Mouse (Mus musculus) lung, postnatal 4 days (tissue): ENCODE measurements at regions not wholly inside any gene's neighbourhood (a gene's known extent, or its start where the extent isn't known, plus 50 kb on each side); places are given as distances from the start of the nearest gene placed in this dataset.

Source experiments
- DNase-seq, 2 experiments: peaks; one replicate each; pipeline ENCODE4 v3.0.0; 2021

- peak; percentile 29 to 59 for DNase-seq
Measured at GRCm38 (mm10) chr13:60364778-60365672, 187.9 kb upstream of the Gas1 start.

- no peak for DNase-seq
Measured at GRCm38 (mm10) chr13:60369216-60369615, 192.1 kb upstream of the Gas1 start.

GRCm38 (mm10) chr13:60371656-60372055 is 194.5 kb upstream of the Gas1 start:
- DNase-seq = no peak

GRCm38 (mm10) chr13:60376705-60377104 is 199.5 kb upstream of the Gas1 start:
- no peak for DNase-seq

GRCm38 (mm10) chr13:60382855-60383254 is 205.7 kb upstream of the Gas1 start:
- no peak for DNase-seq

- DNase-seq = no peak
Measured at GRCm38 (mm10) chr13:60398836-60399235, 202.9 kb upstream of the Dapk1 start.

- DNase-seq = no peak
Measured at GRCm38 (mm10) chr13:60400764-60401487, 200.8 kb upstream of the Dapk1 start.

GRCm38 (mm10) chr13:60403471-60403870 is 198.3 kb upstream of the Dapk1 start:
- no peak for DNase-seq

- DNase-seq = no peak
Measured at GRCm38 (mm10) chr13:60407344-60407743, 194.4 kb upstream of the Dapk1 start.

GRCm38 (mm10) chr13:60409706-60410502 is 191.8 kb upstream of the Dapk1 start:
- no peak for DNase-seq

- DNase-seq = no peak
Measured at GRCm38 (mm10) chr13:60416024-60416423, 185.7 kb upstream of the Dapk1 start.

GRCm38 (mm10) chr13:60417015-60417414 is 184.7 kb upstream of the Dapk1 start:
- no peak for DNase-seq

- no peak for DNase-seq
Measured at GRCm38 (mm10) chr13:60417436-60418158, 184.2 kb upstream of the Dapk1 start.

- no peak for DNase-seq
Measured at GRCm38 (mm10) chr13:60420386-60420785, 181.4 kb upstream of the Dapk1 start.

GRCm38 (mm10) chr13:60420842-60421696 is 180.7 kb upstream of the Dapk1 start:
- DNase-seq = no peak

- DNase-seq = no peak
Measured at GRCm38 (mm10) chr13:60424267-60424666, 177.5 kb upstream of the Dapk1 start.

- DNase-seq = no peak
Measured at GRCm38 (mm10) chr13:60425140-60425539, 176.6 kb upstream of the Dapk1 start.

GRCm38 (mm10) chr13:60425556-60425955 is 176.2 kb upstream of the Dapk1 start:
- DNase-seq = no peak

GRCm38 (mm10) chr13:60426192-60426840 is 175.4 kb upstream of the Dapk1 start:
- DNase-seq = no peak

GRCm38 (mm10) chr13:60427077-60427476 is 174.7 kb upstream of the Dapk1 start:
- DNase-seq = no peak
